Mouse (Mus musculus): ENCODE data around the gene Bloc1s1. TPM values are rescaled to one million over a fixed set of nuclear protein-coding genes. Genes with fewer than 3 reads are reported as not detected.

The Bloc1s1 gene
- polyA plus RNA-seq, 1 experiment from 2014 or later = 186 TPM

- Histone ChIP-seq H3K9me3 (no peaks in the 10 kb centered on the region), H3K9ac (no peak overlapping the region), H3K27me3 (no peaks in the 10 kb centered on the region), H3K36me3 (no peaks in the 10 kb centered on the region), H3K4me3 (no peak overlapping the region), H3K4me1 (no peaks in the 10 kb centered on the region), H3K27ac (no peak overlapping the region), H3K4me2 (no peak overlapping the region)
- WGBS = 25% methylated on average over 3 of the region's 3 CpGs
- no peak for ATAC-seq (ENCODE audit: borderline replicate concordance, extremely low read depth, low FRiP score, low TSS enrichment)
These were observed 21.8 kb upstream of the Bloc1s1 start for GRCm38 (mm10) chr10:128945675-128946074.

- no peak for ATAC-seq (ENCODE audit: borderline replicate concordance, extremely low read depth, low FRiP score, low TSS enrichment)
- Histone ChIP-seq H3K4me2 (no peak overlapping the region), H3K27me3 (peaks cover 9% of the 10 kb centered on the region), H3K9me3 (no peaks in the 10 kb centered on the region), H3K27ac (no peak overlapping the region), H3K4me3 (no peak overlapping the region), H3K9ac (no peak overlapping the region), H3K36me3 (no peaks in the 10 kb centered on the region), H3K4me1 (no peaks in the 10 kb centered on the region)
- 75% methylated on average over 10 of the region's 10 CpGs for WGBS
These were observed 16.7 kb upstream of the Bloc1s1 start for GRCm38 (mm10) chr10:128940475-128941061.

GRCm38 (mm10) chr10:128938974-128939373 lies 15.1 kb upstream of the Bloc1s1 start:
- no peak overlapping the region for H3K4me3 ChIP-seq
- H3K27me3 ChIP-seq = peaks cover 24% of the 10 kb centered on the region
- no peak overlapping the region for H3K9ac ChIP-seq
- 42% methylated on average over 5 of the region's 5 CpGs for WGBS
- H3K4me2 ChIP-seq = no peak overlapping the region
- no peak overlapping the region for H3K27ac ChIP-seq
- no peaks in the 10 kb centered on the region for H3K9me3 ChIP-seq
- no peak for ATAC-seq (ENCODE audit: borderline replicate concordance, extremely low read depth, low FRiP score, low TSS enrichment)
- no peaks in the 10 kb centered on the region for H3K36me3 ChIP-seq
- peaks cover 5% of the 10 kb centered on the region for H3K4me1 ChIP-seq

- no peak for ATAC-seq (ENCODE audit: borderline replicate concordance, extremely low read depth, low FRiP score, low TSS enrichment)
These were observed 14.6 kb upstream of the Bloc1s1 start for GRCm38 (mm10) chr10:128938457-128938856.

GRCm38 (mm10) chr10:128937756-128938390 lies 14.0 kb upstream of the Bloc1s1 start:
- H3K4me3 ChIP-seq = no peak overlapping the region
- 56% methylated on average over 12 of the region's 12 CpGs for WGBS
- no peak for ATAC-seq (ENCODE audit: borderline replicate concordance, extremely low read depth, low FRiP score, low TSS enrichment)
- H3K36me3 ChIP-seq = no peaks in the 10 kb centered on the region
- H3K9ac ChIP-seq = no peak overlapping the region
- no peak overlapping the region for H3K27ac ChIP-seq
- peaks cover 13% of the 10 kb centered on the region for H3K4me1 ChIP-seq
- H3K9me3 ChIP-seq = no peaks in the 10 kb centered on the region
- peaks cover 36% of the 10 kb centered on the region for H3K27me3 ChIP-seq
- H3K4me2 ChIP-seq = no peak overlapping the region

More at GRCm38 (mm10) chr10:128938457-128938856, 14.6 kb upstream of the Bloc1s1 start:
- Histone ChIP-seq H3K4me2 (no peak overlapping the region), H3K4me3 (no peak overlapping the region), H3K4me1 (peaks cover 10% of the 10 kb centered on the region), H3K27ac (no peak overlapping the region), H3K9ac (no peak overlapping the region), H3K9me3 (no peaks in the 10 kb centered on the region), H3K27me3 (peaks cover 30% of the 10 kb centered on the region), H3K36me3 (no peaks in the 10 kb centered on the region)
- WGBS = 78% methylated on average over 9 of the region's 9 CpGs

- Histone ChIP-seq H3K36me3 (no peaks in the 10 kb centered on the region), H3K9ac (no peak overlapping the region), H3K27ac (no peak overlapping the region), H3K27me3 (peaks cover 55% of the 10 kb centered on the region), H3K9me3 (no peaks in the 10 kb centered on the region), H3K4me1 (peaks cover 13% of the 10 kb centered on the region), H3K4me2 (no peak overlapping the region), H3K4me3 (no peak overlapping the region)
- no peak for ATAC-seq (ENCODE audit: borderline replicate concordance, extremely low read depth, low FRiP score, low TSS enrichment)
- WGBS = 69% methylated on average over 8 of the region's 8 CpGs
These were observed 12.1 kb upstream of the Bloc1s1 start for GRCm38 (mm10) chr10:128935826-128936440.

GRCm38 (mm10) chr10:128934997-128935787 lies 11.4 kb upstream of the Bloc1s1 start:
- no peak overlapping the region for H3K4me2 ChIP-seq

GRCm38 (mm10) chr10:128933976-128934721 lies 10.3 kb upstream of the Bloc1s1 start:
- H3K9me3 ChIP-seq = no peaks in the 10 kb centered on the region
- peaks cover 21% of the 10 kb centered on the region for H3K4me1 ChIP-seq
- H3K4me3 ChIP-seq = peak overlapping the region; percentile 42
- no peak overlapping the region for H3K27ac ChIP-seq
- WGBS = 6% methylated on average over 21 of the region's 21 CpGs
- ATAC-seq (ENCODE audit: borderline replicate concordance, extremely low read depth, low FRiP score, low TSS enrichment) = no peak
- no peaks in the 10 kb centered on the region for H3K36me3 ChIP-seq
- H3K9ac ChIP-seq = peak overlapping the region; percentile 18
- H3K27me3 ChIP-seq = peaks cover 58% of the 10 kb centered on the region
- H3K4me2 ChIP-seq = peak overlapping the region; percentile 74

More at GRCm38 (mm10) chr10:128934997-128935787, 11.4 kb upstream of the Bloc1s1 start:
- no peak overlapping the region for H3K4me3 ChIP-seq
- peaks cover 58% of the 10 kb centered on the region for H3K27me3 ChIP-seq
- H3K9me3 ChIP-seq = no peaks in the 10 kb centered on the region
- no peak overlapping the region for H3K9ac ChIP-seq
- no peak overlapping the region for H3K27ac ChIP-seq
- WGBS = 64% methylated on average over 7 of the region's 7 CpGs
- ATAC-seq (ENCODE audit: borderline replicate concordance, extremely low read depth, low FRiP score, low TSS enrichment) = no peak
- H3K4me1 ChIP-seq = peaks cover 13% of the 10 kb centered on the region
- no peaks in the 10 kb centered on the region for H3K36me3 ChIP-seq

GRCm38 (mm10) chr10:128933574-128933973 lies 9.7 kb upstream of the Bloc1s1 start, which contains the start of gene Itga7:
Gene Itga7 (plus strand): TSS chr10:128933818.
- Histone ChIP-seq H3K27ac (no peak within 1 kb of the TSS), H3K9me3 (no peaks in the 10 kb centered on the region), H3K27me3 (peaks cover 58% of the 10 kb centered on the region), H3K4me1 (peaks cover 21% of the 10 kb centered on the region), H3K4me2 (peak within 1 kb of the TSS; percentile 74), H3K4me3 (peak within 1 kb of the TSS; percentile 42), H3K36me3 (no peaks in the 10 kb centered on the region), H3K9ac (peak within 1 kb of the TSS; percentile 18)
- WGBS = 1% methylated on average over 26 of the region's 26 CpGs
- ATAC-seq (ENCODE audit: borderline replicate concordance, extremely low read depth, low FRiP score, low TSS enrichment) = peak; percentile 66; the same call in 1 of the 2 replicates

GRCm38 (mm10) chr10:128931441-128931840 lies 7.6 kb upstream of the Bloc1s1 start:
- no peak overlapping the region for H3K27ac ChIP-seq
- H3K4me1 ChIP-seq = peaks cover 27% of the 10 kb centered on the region
- ATAC-seq (ENCODE audit: borderline replicate concordance, extremely low read depth, low FRiP score, low TSS enrichment) = no peak
- peaks cover 61% of the 10 kb centered on the region for H3K27me3 ChIP-seq
- no peak overlapping the region for H3K4me3 ChIP-seq
- H3K9me3 ChIP-seq = no peaks in the 10 kb centered on the region
- no peak overlapping the region for H3K9ac ChIP-seq
- no peaks in the 10 kb centered on the region for H3K36me3 ChIP-seq
- H3K4me2 ChIP-seq = no peak overlapping the region
- WGBS = 57% methylated on average over 2 of the region's 2 CpGs
